ENCODE assay signal across 10 mouse cellular contexts in the genomic region with DNA sequence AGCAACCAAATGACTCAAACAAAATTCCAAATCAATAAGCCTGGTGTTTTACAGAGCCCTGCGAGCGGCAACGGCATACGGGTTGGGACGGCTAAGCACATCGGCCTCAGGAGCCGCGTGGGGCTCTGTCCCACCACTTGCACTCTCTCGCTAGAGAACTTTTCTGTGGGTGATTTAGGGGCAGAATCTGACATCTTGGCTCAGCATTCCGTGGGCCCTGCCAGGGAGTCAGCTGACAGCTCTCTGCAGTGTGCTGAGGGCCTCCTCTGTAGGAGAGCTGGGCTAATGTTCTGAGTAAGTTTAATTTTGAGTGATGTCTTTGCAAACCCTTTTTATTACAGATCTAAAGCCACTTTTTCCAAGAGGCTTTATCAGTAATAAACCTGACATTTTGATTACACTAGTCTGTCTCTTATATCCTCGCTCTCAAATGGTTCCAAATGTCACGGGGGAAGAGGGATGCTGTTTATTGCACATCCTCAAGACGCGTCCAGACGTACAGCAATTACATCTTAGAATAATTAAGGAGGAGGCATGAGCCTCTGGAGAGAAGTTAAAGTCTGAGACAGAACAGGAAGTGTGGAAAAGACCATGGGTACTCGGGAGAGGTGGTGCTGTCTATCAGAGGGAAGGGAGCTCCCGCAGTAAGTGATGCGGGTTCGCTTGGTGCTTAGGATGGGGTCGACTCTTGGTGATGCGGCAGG.
DNase-seq lines count a peak whose midpoint lies in the region; ATAC-seq lines count a peak whose summit lies in the region.
"Had no signal": no experiment of that assay in that cellular context is flagged by ENCODE, and none has a peak within 500 bp of the region (broad histone marks: within the 10 kb centered on the region; RNA-seq: fewer than 3 reads in every experiment).

No protein-coding gene starts in this region.

- H3K9me3 ChIP-seq in embryonic facial prominence, embryonic 15.5 days (replicated peaks) = no peaks in the 10 kb centered on the region
- no peaks in the 10 kb centered on the region; the same call in 1 of the 2 replicates for H3K9me3 ChIP-seq in limb, embryonic 12.5 days

- no peak overlapping the region for H3K9ac ChIP-seq in embryonic facial prominence, embryonic 15.5 days
- H3K9ac ChIP-seq in limb, embryonic 12.5 days (replicated peaks) = no peak overlapping the region

- H3K36me3 ChIP-seq in embryonic facial prominence, embryonic 15.5 days = no peaks in the 10 kb centered on the region
- H3K36me3 ChIP-seq in limb, embryonic 12.5 days = no peaks in the 10 kb centered on the region

- H3K27ac ChIP-seq in embryonic facial prominence, embryonic 15.5 days (replicated peaks) = peak overlapping the region; percentile 28
- H3K27ac ChIP-seq in limb, embryonic 12.5 days = peak overlapping the region; percentile 45; the same call in 1 of the 2 replicates

- WGBS in embryonic facial prominence, embryonic 15.5 days = 53% methylated on average over 21 of the region's 21 CpGs
- 37% methylated on average over 21 of the region's 21 CpGs for WGBS in limb, embryonic 12.5 days

- no peak overlapping the region for H3K4me3 ChIP-seq in embryonic facial prominence, embryonic 15.5 days (replicated peaks)
- H3K4me3 ChIP-seq in limb, embryonic 12.5 days (replicated peaks) = no peak overlapping the region
- H3K4me3 ChIP-seq: myocyte had no signal

- peaks cover 51% of the 10 kb centered on the region for H3K4me1 ChIP-seq in embryonic facial prominence, embryonic 15.5 days
- peaks cover 52% of the 10 kb centered on the region for H3K4me1 ChIP-seq in limb, embryonic 12.5 days (replicated peaks)

- peak; percentile 31 to 34 for DNase-seq in layer of hippocampus, postnatal 36 days
- no peak for DNase-seq in layer of hippocampus, adult 9-10 months (ENCODE audit: low spot score)
- peak; percentile 53 for DNase-seq in adrenal gland, postnatal 25 days
- DNase-seq in embryo, embryonic 11 days = no peak
- no peak for DNase-seq in cerebellum, adult 9-10 months
- no peak for DNase-seq in spleen, postnatal 4 days (ENCODE audit: low spot score in 2 of 2)
- DNase-seq: thymus, adult 18-20 months had no signal

- no peak; the same call in 1 of the 2 replicates for ATAC-seq in embryonic facial prominence, embryonic 15.5 days (ENCODE audit: insufficient number of reproducible peaks, low FRiP score, low TSS enrichment, low read depth)
- no peak; the same call in 1 of the 2 replicates for ATAC-seq in limb, embryonic 12.5 days (ENCODE audit: insufficient number of reproducible peaks, insufficient read depth, low FRiP score, low TSS enrichment, low read depth)

- no peaks in the 10 kb centered on the region for H3K27me3 ChIP-seq in embryonic facial prominence, embryonic 15.5 days
- H3K27me3 ChIP-seq in limb, embryonic 12.5 days = peaks cover 42% of the 10 kb centered on the region

- no peak overlapping the region for H3K4me2 ChIP-seq in embryonic facial prominence, embryonic 15.5 days (replicated peaks)
- H3K4me2 ChIP-seq in limb, embryonic 12.5 days = peak overlapping the region; percentile 6; the same call in 1 of the 2 replicates

Comparison
In these comparisons a context has a peak if more than half of its experiments do, and no peak if none do; other contexts are left out.
1. DNase-seq: peak in layer of hippocampus, postnatal 36 days (2 of 2) and adrenal gland, postnatal 25 days (single experiment); none in layer of hippocampus, adult 9-10 months (single experiment), embryo, embryonic 11 days (single experiment), cerebellum, adult 9-10 months (single experiment) and spleen, postnatal 4 days (0 of 2).